Mouse (Mus musculus) heart, embryonic 10.5 days (tissue): ENCODE data around the gene Ripor2. TPM values are rescaled to one million over a fixed set of nuclear protein-coding genes. Genes with fewer than 3 reads are reported as not detected.

ENCODE experiments used
- DNase-seq: peaks from one replicate; pipeline ENCODE4 v3.0.0-alpha.2; 2017; ENCODE audit warnings: low spot score
- H3K27ac ChIP-seq: fragments of 300-500 bp; sonication (generic); 2 replicates; pipeline ENCODE4 v1.5.1; 2016; ENCODE audit warnings: mild to moderate bottlenecking
- H3K27me3 ChIP-seq: fragments of 300-500 bp; sonication (generic); 2 replicates; pipeline ENCODE4 v1.6.1; 2016; ENCODE audit warnings: mild to moderate bottlenecking; ENCODE audit not compliant: poor library complexity, insufficient read depth, severe bottlenecking
- H3K36me3 ChIP-seq: fragments of 300-500 bp; sonication (generic); 2 replicates; pipeline ENCODE4 v1.6.1; 2016; ENCODE audit warnings: mild to moderate bottlenecking, moderate library complexity
- H3K4me1 ChIP-seq: fragments of 300-500 bp; sonication (generic); 2 replicates; pipeline ENCODE4 v1.6.1; 2016; ENCODE audit warnings: mild to moderate bottlenecking
- H3K4me3 ChIP-seq: fragments of 300-500 bp; sonication (generic); 2 replicates; pipeline ENCODE4 v1.5.1; 2016; ENCODE audit warnings: mild to moderate bottlenecking, moderate library complexity
- H3K9me3 ChIP-seq: fragments of 300-500 bp; sonication (generic); 2 replicates; pipeline ENCODE4 v1.6.1; 2016; ENCODE audit warnings: mild to moderate bottlenecking, moderate library complexity
- WGBS: fragments of 180-500 bp; shearing (Covaris S2); methylation state at CpG from one replicate; pipeline ENCODE4 v1.1.7; 2016; 5-methylcytosine and 5-hydroxymethylcytosine counted together
- polyA plus RNA-seq: library from polyadenylated mRNA; unstranded; fragments of >200 nt; fragmentation: Nextera tagmentation; extraction: Ambion mirVana; gene quantifications from 2 replicates; pipeline ENCODE4 v1.2.1, GENCODE M21; 2016

Gene Ripor2
- polyA plus RNA-seq, 1 experiment from 2014 or later = 5.2 TPM

GRCm38 (mm10) chr13:24588603-24589002 lies 6.6 kb downstream of the Ripor2 start:
- H3K9me3 ChIP-seq = no peaks in the 10 kb centered on the region
- H3K36me3 ChIP-seq = no peaks in the 10 kb centered on the region
- no peak overlapping the region for H3K4me3 ChIP-seq
- 83% methylated on average over 3 of the region's 3 CpGs for WGBS
- no peak for DNase-seq
- no peak overlapping the region for H3K27ac ChIP-seq
- H3K27me3 ChIP-seq = no peaks in the 10 kb centered on the region
- H3K4me1 ChIP-seq = peaks cover 9% of the 10 kb centered on the region; the same call in 1 of the 2 replicates

DNA sequence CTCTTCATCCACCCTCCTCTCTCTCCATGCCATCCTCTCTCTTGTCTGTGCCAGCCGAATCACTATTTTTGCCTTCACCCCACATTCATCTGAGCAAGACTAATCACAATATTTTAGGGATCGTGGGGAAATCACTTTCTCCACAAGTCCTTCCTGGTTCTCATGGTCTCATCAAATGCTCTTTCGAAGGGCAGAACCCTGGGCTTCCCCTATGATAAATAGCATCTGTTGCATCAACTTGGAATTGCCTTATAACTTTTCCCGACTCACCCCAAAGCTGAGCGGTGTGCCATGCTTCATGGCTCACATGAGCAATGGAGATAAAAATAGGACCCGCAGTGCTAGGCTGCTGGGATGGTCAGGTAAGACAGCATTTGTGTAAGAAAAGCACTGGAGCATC lies 9.7 kb downstream of the Ripor2 start:
- no peaks in the 10 kb centered on the region for H3K36me3 ChIP-seq
- H3K27ac ChIP-seq = no peak overlapping the region
- 84% methylated on average over 6 of the region's 6 CpGs for WGBS
- no peaks in the 10 kb centered on the region for H3K4me1 ChIP-seq
- no peaks in the 10 kb centered on the region for H3K27me3 ChIP-seq
- DNase-seq = no peak
- no peak overlapping the region for H3K4me3 ChIP-seq
- H3K9me3 ChIP-seq = no peaks in the 10 kb centered on the region

DNA sequence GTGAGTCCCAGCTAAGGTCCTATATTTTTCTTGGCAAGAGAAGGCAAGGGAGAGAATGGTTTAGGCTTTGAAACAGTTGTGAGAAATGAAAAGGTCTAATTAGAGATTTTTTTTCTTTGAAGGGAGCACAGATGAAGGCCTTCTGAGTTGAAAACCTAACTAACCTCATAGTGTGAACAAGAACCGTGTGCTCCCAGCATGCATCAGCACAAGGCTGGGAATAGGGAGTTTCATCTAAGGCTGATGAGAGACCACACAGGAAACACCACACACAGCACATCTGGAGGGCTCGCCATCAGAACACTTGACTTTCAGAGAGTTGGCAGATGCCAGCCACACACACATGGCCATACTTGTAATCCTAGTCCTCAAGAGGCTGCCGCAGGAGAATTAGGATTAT lies 12.3 kb downstream of the Ripor2 start:
- H3K36me3 ChIP-seq = no peaks in the 10 kb centered on the region
- H3K4me1 ChIP-seq = peaks cover under 1% of the 10 kb centered on the region; the same call in 1 of the 2 replicates
- H3K9me3 ChIP-seq = no peaks in the 10 kb centered on the region
- H3K27me3 ChIP-seq = no peaks in the 10 kb centered on the region
- WGBS = 80% methylated on average over 3 of the region's 3 CpGs
- H3K27ac ChIP-seq = no peak overlapping the region
- H3K4me3 ChIP-seq = no peak overlapping the region
- no peak for DNase-seq

- H3K27ac ChIP-seq = no peak overlapping the region
- no peaks in the 10 kb centered on the region for H3K27me3 ChIP-seq
- no peak for DNase-seq
- no peaks in the 10 kb centered on the region for H3K9me3 ChIP-seq
- peaks cover 31% of the 10 kb centered on the region for H3K4me1 ChIP-seq
- H3K36me3 ChIP-seq = no peaks in the 10 kb centered on the region
- no peak overlapping the region for H3K4me3 ChIP-seq
- 78% methylated on average over 11 of the region's 11 CpGs for WGBS
These were observed 17.6 kb downstream of the Ripor2 start for GRCm38 (mm10) chr13:24599631-24600041.

DNA sequence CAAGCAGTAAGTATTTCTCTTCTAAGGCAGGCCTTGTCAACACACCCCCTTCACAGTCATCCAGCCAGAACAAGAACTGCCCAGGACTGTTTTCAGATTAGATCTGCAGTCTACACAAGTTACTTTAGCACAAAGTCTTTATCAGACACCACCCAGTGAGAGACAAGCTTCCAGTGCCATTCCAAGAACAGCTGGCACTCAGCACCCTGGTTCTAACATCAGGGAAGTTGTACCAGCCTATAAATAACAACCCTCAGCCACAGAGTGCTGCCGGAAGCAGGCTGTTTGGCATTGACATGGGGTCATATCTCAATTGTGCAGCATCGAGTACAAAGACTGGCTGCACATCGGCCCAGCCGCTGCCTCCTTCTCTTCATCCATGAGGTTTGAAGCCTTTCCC lies 21.0 kb downstream of the Ripor2 start:
- DNase-seq = no peak
- WGBS = 2% methylated on average over 4 of the region's 4 CpGs
- no peaks in the 10 kb centered on the region for H3K9me3 ChIP-seq
- peak overlapping the region; percentile 44 for H3K4me3 ChIP-seq
- no peaks in the 10 kb centered on the region for H3K36me3 ChIP-seq
- H3K27me3 ChIP-seq = no peaks in the 10 kb centered on the region
- peaks cover 44% of the 10 kb centered on the region for H3K4me1 ChIP-seq
- peak overlapping the region; percentile 86 for H3K27ac ChIP-seq

DNA sequence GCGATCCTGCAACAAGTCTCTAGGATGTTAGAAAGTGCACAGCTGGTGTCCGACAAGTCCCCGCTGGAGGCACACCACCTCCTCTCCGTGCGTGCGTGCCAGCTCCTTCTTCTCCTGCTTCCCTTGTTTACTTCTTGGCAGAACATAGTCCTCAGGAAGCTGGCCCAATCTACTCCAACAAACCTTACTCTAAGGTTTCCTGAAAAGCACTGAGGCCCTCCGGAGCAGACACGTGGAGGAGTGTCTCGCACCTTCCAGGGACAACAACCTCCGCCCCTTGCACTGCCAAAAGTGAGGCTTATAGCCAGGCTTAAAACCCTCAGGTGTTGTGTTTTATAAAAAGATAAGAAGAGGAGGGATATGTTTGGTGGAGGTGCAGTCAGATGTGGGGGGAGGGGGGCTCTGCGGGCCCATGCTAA lies 21.6 kb downstream of the Ripor2 start:
- 13% methylated on average over 11 of the region's 11 CpGs for WGBS
- peak overlapping the region; percentile 44 for H3K4me3 ChIP-seq
- no peak for DNase-seq
- H3K36me3 ChIP-seq = no peaks in the 10 kb centered on the region
- H3K27me3 ChIP-seq = no peaks in the 10 kb centered on the region
- H3K4me1 ChIP-seq = peaks cover 44% of the 10 kb centered on the region
- no peaks in the 10 kb centered on the region for H3K9me3 ChIP-seq
- peak overlapping the region; percentile 86 for H3K27ac ChIP-seq

- DNase-seq = no peak
- WGBS = 24% methylated on average over 3 of the region's 4 CpGs
- no peaks in the 10 kb centered on the region for H3K9me3 ChIP-seq
- H3K4me1 ChIP-seq = peaks cover 44% of the 10 kb centered on the region
- peak overlapping the region; percentile 44; the same call in 1 of the 2 replicates for H3K4me3 ChIP-seq
- H3K36me3 ChIP-seq = no peaks in the 10 kb centered on the region
- peak overlapping the region; percentile 86 for H3K27ac ChIP-seq
- H3K27me3 ChIP-seq = no peaks in the 10 kb centered on the region
These were observed 22.1 kb downstream of the Ripor2 start for GRCm38 (mm10) chr13:24604096-24604495.

DNA sequence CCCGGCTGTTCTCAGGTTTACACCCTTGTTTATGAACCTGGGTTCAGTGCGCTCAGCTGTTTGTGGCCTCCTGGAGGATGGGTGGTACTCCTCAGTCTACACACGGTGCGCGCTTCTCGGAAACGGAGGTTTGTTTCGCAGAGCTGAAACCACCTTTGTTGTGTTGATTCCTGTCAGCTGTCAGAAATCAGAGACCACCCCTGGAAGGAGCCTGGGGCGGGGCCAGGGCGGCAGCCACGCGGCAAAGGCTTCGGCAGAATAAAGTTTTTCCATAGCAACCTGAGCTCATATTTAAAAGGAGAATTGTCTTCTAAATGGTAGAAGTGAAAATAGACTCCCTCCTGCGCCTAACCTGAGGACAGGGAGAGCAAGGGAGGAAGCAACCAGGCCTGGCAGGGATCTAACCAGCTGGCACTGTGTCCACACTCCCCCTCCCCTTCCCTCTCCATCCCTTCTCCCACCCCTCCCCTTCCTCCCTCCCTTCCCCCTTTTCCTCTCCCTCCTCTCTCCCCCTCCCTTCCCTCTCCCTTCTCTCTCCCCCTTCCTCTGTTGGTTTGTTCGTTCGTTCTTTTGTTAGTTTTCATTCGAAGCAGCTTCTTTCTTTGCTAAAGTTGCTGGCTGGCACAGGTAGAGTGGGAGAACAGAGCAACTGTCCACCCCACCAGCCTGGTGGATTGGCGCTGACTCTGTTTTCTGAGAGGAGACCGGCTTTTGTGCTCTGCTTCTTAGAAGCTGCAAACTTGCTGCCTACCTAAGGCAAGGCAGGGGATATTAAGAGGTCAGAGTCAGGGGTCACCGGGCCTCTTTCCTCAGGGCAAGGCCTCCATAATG lies 23.0 kb downstream of the Ripor2 start:
- WGBS = 6% methylated on average over 20 of the region's 20 CpGs
- no peak for DNase-seq
- Histone ChIP-seq H3K36me3 (no peaks in the 10 kb centered on the region), H3K4me1 (peaks cover 40% of the 10 kb centered on the region), H3K27ac (peak overlapping the region; percentile 86), H3K4me3 (peak overlapping the region; percentile 47), H3K9me3 (no peaks in the 10 kb centered on the region), H3K27me3 (no peaks in the 10 kb centered on the region)

DNA sequence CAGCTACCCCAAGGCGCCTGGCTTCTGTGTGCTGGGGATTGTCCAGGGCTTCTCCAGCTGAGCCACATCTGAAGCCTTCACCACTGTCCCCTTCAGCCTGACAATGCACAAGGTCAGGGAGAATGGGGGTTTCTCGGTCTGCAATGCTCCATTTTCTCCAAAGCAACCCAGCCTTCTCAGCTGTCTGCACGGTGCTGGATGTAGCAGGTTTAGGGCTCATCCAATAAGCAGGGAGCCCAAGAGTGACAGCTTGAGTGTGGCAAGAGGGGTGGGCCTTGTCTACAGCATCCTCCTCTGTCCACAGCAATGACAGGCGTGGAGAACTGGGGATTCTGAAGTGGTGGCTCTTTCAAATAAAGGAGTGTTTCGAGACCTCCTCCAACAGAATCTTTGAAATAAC lies 23.8 kb downstream of the Ripor2 start:
- DNase-seq = no peak
- H3K9me3 ChIP-seq = no peaks in the 10 kb centered on the region
- H3K4me1 ChIP-seq = peaks cover 40% of the 10 kb centered on the region
- H3K27ac ChIP-seq = peak overlapping the region; percentile 86
- H3K36me3 ChIP-seq = no peaks in the 10 kb centered on the region
- WGBS = 60% methylated on average over 5 of the region's 5 CpGs
- no peaks in the 10 kb centered on the region for H3K27me3 ChIP-seq
- H3K4me3 ChIP-seq = no peak overlapping the region

GRCm38 (mm10) chr13:24607961-24608360 lies 26.0 kb downstream of the Ripor2 start:
- Histone ChIP-seq H3K9me3 (no peaks in the 10 kb centered on the region), H3K4me3 (no peak overlapping the region), H3K4me1 (peaks cover 28% of the 10 kb centered on the region), H3K36me3 (no peaks in the 10 kb centered on the region), H3K27ac (no peak overlapping the region), H3K27me3 (no peaks in the 10 kb centered on the region)
- WGBS = 80% methylated on average over 4 of the region's 4 CpGs
- DNase-seq = no peak

GRCm38 (mm10) chr13:24608709-24609108 lies 26.7 kb downstream of the Ripor2 start:
- H3K4me3 ChIP-seq = no peak overlapping the region
- H3K9me3 ChIP-seq = no peaks in the 10 kb centered on the region
- no peak for DNase-seq
- H3K36me3 ChIP-seq = no peaks in the 10 kb centered on the region
- no peak overlapping the region for H3K27ac ChIP-seq
- peaks cover 20% of the 10 kb centered on the region for H3K4me1 ChIP-seq
- H3K27me3 ChIP-seq = no peaks in the 10 kb centered on the region
- WGBS = 79% methylated on average over 1 of the region's 1 CpGs

- 72% methylated on average over 5 of the region's 5 CpGs for WGBS
- no peak for DNase-seq
- no peak overlapping the region for H3K4me3 ChIP-seq
These were observed 28.9 kb downstream of the Ripor2 start for GRCm38 (mm10) chr13:24610883-24611282.

GRCm38 (mm10) chr13:24613031-24613430 lies 31.0 kb downstream of the Ripor2 start:
- Histone ChIP-seq H3K27ac (no peak overlapping the region), H3K27me3 (no peaks in the 10 kb centered on the region), H3K4me1 (peaks cover 15% of the 10 kb centered on the region; the same call in 1 of the 2 replicates), H3K9me3 (no peaks in the 10 kb centered on the region), H3K36me3 (no peaks in the 10 kb centered on the region), H3K4me3 (no peak overlapping the region)
- 85% methylated on average over 6 of the region's 6 CpGs for WGBS
- no peak for DNase-seq

More at GRCm38 (mm10) chr13:24610883-24611282, 28.9 kb downstream of the Ripor2 start:
- Histone ChIP-seq H3K4me1 (peaks cover 5% of the 10 kb centered on the region), H3K9me3 (no peaks in the 10 kb centered on the region), H3K27me3 (no peaks in the 10 kb centered on the region), H3K27ac (no peak overlapping the region), H3K36me3 (no peaks in the 10 kb centered on the region)
